Mouse (Mus musculus): ENCODE data around the gene Esrrg.

GRCm38 (mm10) chr1:187737296-187737695 lies 128.7 kb downstream of the Esrrg start:
- no peak for TF ChIP-seq POLR2A (IDR thresholded peaks at IDR 0.05; ENCODE audit: control insufficient read depth, extremely low read depth, insufficient read depth, low read length, poor library complexity)
- no peak for TF ChIP-seq CTCF (IDR thresholded peaks at IDR 0.05; ENCODE audit: borderline replicate concordance, control insufficient read depth, extremely low read depth, insufficient read depth, low read length, poor library complexity)
